Mouse (Mus musculus) cerebellum, adult 9-11 months (tissue): ENCODE results near the gene Mybpc2.

Experiments used
- DNase-seq: peaks from one replicate; pipeline ENCODE4 v3.0.0; 2022

Mybpc2 gene

GRCm38 (mm10) chr7:44482836-44483435 lies 41.5 kb downstream of the Mybpc2 start:
- DNase-seq, result no peak

- peak; percentile 35 for DNase-seq
Observed at GRCm38 (mm10) chr7:44475046-44475614, 49.3 kb downstream of the Mybpc2 start.

GRCm38 (mm10) chr7:44474419-44474818 lies 50.0 kb downstream of the Mybpc2 start:
- DNase-seq, result peak; percentile 77

GRCm38 (mm10) chr7:44472961-44473646 lies 51.4 kb downstream of the Mybpc2 start:
- DNase-seq, result peak; percentile 70

GRCm38 (mm10) chr7:44472558-44472885 lies 51.9 kb downstream of the Mybpc2 start:
- no peak for DNase-seq

GRCm38 (mm10) chr7:44471880-44472557 lies 52.4 kb downstream of the Mybpc2 start:
- DNase-seq, result peak; percentile 57

GRCm38 (mm10) chr7:44470696-44471612 lies 53.5 kb downstream of the Mybpc2 start:
- peak; percentile 58 for DNase-seq

GRCm38 (mm10) chr7:44469677-44470675 lies 54.5 kb downstream of the Mybpc2 start:
- peak; percentile 59 for DNase-seq

- DNase-seq, result no peak
Observed at GRCm38 (mm10) chr7:44468644-44469285, 55.7 kb downstream of the Mybpc2 start.

- DNase-seq, result peak; percentile 98
Observed at GRCm38 (mm10) chr7:44467811-44468411, 56.5 kb downstream of the Mybpc2 start, which contains the start of gene Josd2. TSS of gene Josd2 (plus strand) at chr7:44467980.

GRCm38 (mm10) chr7:44466888-44467311 lies 57.6 kb downstream of the Mybpc2 start:
- DNase-seq, result no peak

GRCm38 (mm10) chr7:44466006-44466887 lies 58.2 kb downstream of the Mybpc2 start:
- DNase-seq, result peak; percentile 76

- DNase-seq, result peak; percentile 81
Observed at GRCm38 (mm10) chr7:44465111-44465510, 59.3 kb downstream of the Mybpc2 start, which contains the start of gene Aspdh. TSS of gene Aspdh (plus strand) at chr7:44465391.

GRCm38 (mm10) chr7:44464511-44464910 lies 59.9 kb downstream of the Mybpc2 start:
- DNase-seq, result peak; percentile 98

GRCm38 (mm10) chr7:44463556-44464225 lies 60.8 kb downstream of the Mybpc2 start:
- peak; percentile 63 for DNase-seq

GRCm38 (mm10) chr7:44463056-44463425 lies 61.4 kb downstream of the Mybpc2 start:
- peak; percentile 57 for DNase-seq

- DNase-seq, result peak; percentile 73
Observed at GRCm38 (mm10) chr7:44462218-44463055, 62.0 kb downstream of the Mybpc2 start.
